Mouse (Mus musculus) c-Kit-positive CD71-positive TER-119-positive erythroid progenitor cells, embryonic 14.5 days (primary cell): ENCODE results near the gene Sephs2.
A peak's percentile ranks its signal among the peaks of the same experiment; 100 is the strongest.

ENCODE experiments used
- DNase-seq: peaks from one replicate; pipeline ENCODE4 v3.0.0-alpha.2; 2013; ENCODE audit warnings: low spot score

The Sephs2 gene

DNA sequence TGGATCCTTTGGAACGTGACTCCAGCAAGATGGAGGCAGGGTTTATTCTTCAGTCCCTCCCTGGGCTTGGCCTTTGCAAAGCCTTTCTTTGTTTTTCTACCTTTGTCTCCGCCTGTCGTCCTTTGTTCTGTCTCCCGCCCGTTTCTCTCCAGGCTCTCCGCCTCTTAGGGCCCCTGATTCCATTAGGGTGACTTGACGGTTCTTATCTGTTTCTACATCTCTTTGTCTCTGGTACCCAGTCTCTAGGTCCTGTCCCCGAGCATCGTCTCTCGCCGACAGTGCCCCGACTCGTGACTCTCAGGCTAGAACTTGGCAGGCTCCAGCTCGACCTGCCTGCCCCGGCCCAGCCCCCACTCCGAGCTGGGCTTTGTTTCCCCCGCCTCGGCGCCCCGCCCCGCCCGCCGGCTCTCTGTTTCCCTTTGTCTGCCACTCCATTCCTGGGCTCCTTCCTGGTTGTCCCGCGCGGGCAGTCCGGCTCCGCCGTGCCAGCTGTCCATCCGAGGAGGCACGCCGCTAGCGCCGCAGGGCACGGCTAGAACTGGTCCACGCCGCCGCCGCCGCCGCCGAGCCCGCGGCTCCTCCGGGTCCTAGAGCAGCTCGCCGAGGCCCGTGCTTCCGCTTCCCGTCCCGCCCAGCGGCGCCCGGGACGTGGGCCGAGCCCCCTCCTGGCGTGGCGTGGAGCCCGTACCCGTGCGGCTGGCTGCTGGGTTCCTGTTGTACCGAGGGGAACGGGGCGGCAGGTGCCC is 41.1 kb downstream of the Sephs2 start, which contains the start of the genes Zfp553 and Sept1:
Gene Zfp553, plus strand, starts transcription at position 440 of the 746 bp plus-strand sequence.
Gene Sept1, minus strand, starts transcription at position 509 of the 746 bp plus-strand sequence.
- peak; percentile 69 for DNase-seq

DNA sequence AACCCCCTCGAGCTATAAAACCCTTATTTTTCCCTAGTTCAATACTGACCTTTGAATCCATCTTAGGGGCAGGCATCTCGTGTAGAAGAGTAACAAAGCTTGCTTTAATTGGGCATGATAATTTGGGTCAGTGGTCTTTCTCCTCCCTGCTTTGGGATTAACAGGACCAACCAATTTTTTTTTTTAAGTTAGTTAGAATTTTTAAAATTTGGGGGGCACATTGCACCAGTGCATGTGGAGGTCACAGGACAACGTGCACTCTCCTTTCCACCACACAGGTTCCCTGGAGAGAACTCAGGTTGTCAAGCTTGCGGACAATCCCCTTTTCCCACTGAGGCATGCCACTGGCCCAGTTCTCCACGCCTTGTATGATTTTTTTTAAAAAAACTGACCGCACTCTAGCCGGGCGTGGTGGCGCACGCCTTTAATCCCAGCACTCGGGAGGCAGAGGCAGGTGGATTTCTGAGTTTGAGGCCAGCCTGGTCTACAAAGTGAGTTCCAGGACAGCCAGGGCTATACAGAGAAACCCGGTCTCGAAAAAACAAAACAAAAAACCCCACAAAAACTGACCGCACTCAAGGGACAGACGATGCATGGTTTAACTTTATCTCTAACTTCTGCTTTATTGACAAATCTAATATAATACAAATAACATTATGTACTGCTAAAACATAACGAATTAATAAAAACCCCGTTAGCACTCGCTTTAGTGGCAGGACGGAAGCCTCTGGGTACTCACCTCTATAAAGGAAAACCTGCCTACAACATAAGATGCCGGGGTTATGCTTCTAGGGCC is 41.8 kb downstream of the Sephs2 start:
- DNase-seq = no peak

- DNase-seq = no peak
Observed at GRCm38 (mm10) chr7:127231376-127231775, 42.5 kb downstream of the Sephs2 start.

GRCm38 (mm10) chr7:127228615-127229303 is 45.1 kb downstream of the Sephs2 start:
- DNase-seq = peak; percentile 89

DNA sequence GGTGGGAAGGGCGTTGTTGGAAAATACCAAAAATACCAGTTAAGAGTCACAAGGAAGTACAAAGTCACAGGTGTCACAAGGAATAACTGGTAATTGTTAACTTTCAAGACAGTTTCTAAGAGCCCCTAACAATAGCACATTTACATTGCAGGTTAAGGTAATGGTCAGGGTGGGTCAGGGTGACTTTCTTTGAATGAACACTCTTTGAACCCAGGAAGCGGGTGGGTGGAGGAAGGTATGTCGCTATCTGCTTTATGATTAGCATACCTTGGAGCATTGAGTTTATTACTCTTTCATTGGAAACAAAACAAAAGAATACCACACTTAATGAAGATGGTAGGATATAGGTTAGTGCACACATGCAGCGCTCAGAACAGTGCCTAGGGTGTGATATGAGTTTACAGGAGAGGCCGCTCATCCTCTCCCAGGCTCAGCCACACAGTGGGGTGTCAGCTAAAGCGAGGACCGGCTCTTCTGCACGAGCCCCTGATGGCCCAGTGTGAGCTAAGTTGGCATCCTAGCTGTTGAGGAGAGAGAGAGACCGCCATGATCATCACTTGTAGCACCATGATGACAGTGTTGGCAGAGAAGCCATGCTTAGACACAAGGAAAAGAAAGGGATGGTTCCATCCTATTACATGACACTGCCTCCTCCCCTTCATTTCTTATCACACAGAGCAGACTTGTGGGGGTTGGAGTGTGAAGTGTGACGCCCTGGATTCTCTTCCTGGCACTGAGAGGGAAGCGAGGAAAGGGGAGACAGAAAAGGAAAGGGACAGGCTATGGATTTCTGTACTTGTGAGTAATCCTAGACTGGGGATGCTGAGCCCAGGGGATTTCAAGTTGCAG is 48.5 kb downstream of the Sephs2 start:
- peak; percentile 81 for DNase-seq

DNA sequence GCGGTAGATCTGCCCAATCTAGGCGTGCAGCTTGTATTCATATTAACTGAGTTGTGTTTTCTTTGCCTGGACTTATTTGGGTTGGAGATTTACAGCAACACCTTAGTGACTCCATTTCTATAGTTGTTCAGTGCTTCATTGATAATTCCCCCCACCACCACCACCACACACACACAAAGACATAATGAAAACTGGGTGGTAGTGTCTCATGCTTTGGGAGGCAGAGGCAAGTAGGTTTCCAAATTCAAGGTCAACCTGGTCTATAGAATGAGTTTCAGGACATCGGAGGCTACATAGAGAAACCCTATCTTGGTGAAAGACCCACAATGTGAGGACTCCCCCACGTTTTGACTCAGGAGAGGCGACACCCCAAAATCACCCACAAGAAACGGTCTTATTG is 49.2 kb downstream of the Sephs2 start:
- DNase-seq = no peak

- DNase-seq = peak; percentile 48
Observed at GRCm38 (mm10) chr7:127223515-127224478, 50.1 kb downstream of the Sephs2 start.

DNA sequence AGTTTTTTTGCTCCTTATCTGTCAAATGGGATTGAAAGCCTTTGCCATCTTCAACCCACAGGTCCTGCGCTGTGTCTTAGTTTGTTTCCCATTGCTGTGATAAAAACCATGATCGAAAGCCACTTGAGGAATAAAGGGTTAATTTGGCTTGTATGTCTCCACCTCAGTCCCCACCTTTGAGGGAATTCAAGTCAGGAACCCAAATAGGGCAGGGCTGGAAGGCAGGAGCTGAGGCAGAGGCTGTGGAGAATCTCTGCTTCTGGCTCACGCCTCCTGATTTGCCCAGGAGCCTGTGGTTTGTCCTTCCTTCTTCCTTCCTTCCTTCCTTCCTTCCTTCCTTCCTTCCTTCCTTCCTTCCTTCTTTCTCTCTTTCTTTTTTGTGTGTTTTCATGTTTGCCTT is 50.7 kb downstream of the Sephs2 start:
- no peak for DNase-seq
